Mouse (Mus musculus) limb, embryonic 14.5 days (tissue): ENCODE data around the gene Gemin6. TPM values are rescaled to one million over a fixed set of nuclear protein-coding genes. Genes with fewer than 3 reads are reported as not detected.
A peak's percentile ranks its signal among the peaks of the same experiment; 100 is the strongest.
"Not testable (repeated sequence)": the region's sequence is repeated elsewhere in the genome, so short reads cannot be mapped to it uniquely, and the experiment has no call there.

Source experiments
- ATAC-seq: fragments of 200-750 bp; cut with Nextera tagmentation; 2 replicates; pipeline ENCODE4 v1.8.0; 2017; ENCODE audit warnings: low read depth, moderate number of reproducible peaks, moderate TSS enrichment; ENCODE audit not compliant: low FRiP score
- DNase-seq: peaks from one replicate; pipeline ENCODE4 v3.0.0-alpha.2; 2015; ENCODE audit warnings: low spot score
- H3K27ac ChIP-seq: fragments of 300-500 bp; sonication (generic); replicated peaks from 2 replicates; pipeline ENCODE4 v1.5.1; 2014; ENCODE audit warnings: low read depth, mild to moderate bottlenecking, low read length, moderate library complexity, mixed read lengths
- H3K27me3 ChIP-seq: fragments of 300-500 bp; sonication (generic); 2 replicates; pipeline ENCODE4 v1.6.1; 2014; ENCODE audit warnings: low read length, mixed read lengths; ENCODE audit not compliant: control insufficient read depth, insufficient read depth
- H3K36me3 ChIP-seq: fragments of 300-500 bp; sonication (generic); 2 replicates; pipeline ENCODE4 v1.6.1; 2014; ENCODE audit warnings: mild to moderate bottlenecking, low read length, moderate library complexity, mixed read lengths; ENCODE audit not compliant: control insufficient read depth, insufficient read depth
- H3K4me1 ChIP-seq: fragments of 300-500 bp; sonication (generic); 2 replicates; pipeline ENCODE4 v1.6.1; 2014; ENCODE audit warnings: antibody characterized with exemption, low read length, mixed read lengths; ENCODE audit not compliant: control insufficient read depth, insufficient read depth
- H3K4me2 ChIP-seq: fragments of 300-500 bp; sonication (generic); replicated peaks from 2 replicates; pipeline ENCODE4 v1.6.1; 2014; ENCODE audit warnings: low read depth, mild to moderate bottlenecking, low read length, moderate library complexity; ENCODE audit not compliant: severe bottlenecking
- H3K4me3 ChIP-seq: fragments of 300-500 bp; sonication (generic); replicated peaks from 2 replicates; pipeline ENCODE4 v1.5.1; 2014; ENCODE audit warnings: low read length
- H3K9ac ChIP-seq: fragments of 300-500 bp; sonication (generic); 2 replicates; pipeline ENCODE4 v1.6.1; 2014; ENCODE audit warnings: mild to moderate bottlenecking, low read depth, low read length, moderate library complexity; ENCODE audit not compliant: severe bottlenecking
- H3K9me3 ChIP-seq: fragments of 300-500 bp; sonication (generic); 2 replicates; pipeline ENCODE4 v1.6.1; 2016; ENCODE audit warnings: low read length; ENCODE audit not compliant: control insufficient read depth
- POLR2A ChIP-seq: fragments of 200-500 bp; IDR thresholded peaks from 2 replicates; pipeline ENCODE4 v1.8.0; 2012; ENCODE audit warnings: inconsistent platforms, mild to moderate bottlenecking, moderate library complexity, borderline replicate concordance; ENCODE audit not compliant: insufficient read depth, insufficient read length; ENCODE audit errors: extremely low read depth
- WGBS: fragments of 180-500 bp; shearing (Covaris S2); extraction: QIAGEN DNeasy Blood & Tissue Kit; methylation state at CpG from one replicate; pipeline ENCODE4 v1.1.7; 2014; 5-methylcytosine and 5-hydroxymethylcytosine counted together
- polyA plus RNA-seq, 2 experiments: library from polyadenylated mRNA; depleted of rRNA in 1 of 2; stranded (reverse) in 1 of 2; unstranded in 1 of 2; fragments of >200 nt; fragmentation: Nextera tagmentation in 1 of 2; extraction: Ambion mirVana in 1 of 2; gene quantifications; 2 replicates each; pipeline versions ENCODE4 v1.2.1 to v1.2.3; 2012 to 2014

Gene Gemin6
- polyA plus RNA-seq, 2 experiments = 16.7 to 34.7 TPM

GRCm38 (mm10) chr17:80206301-80206670 lies 18.0 kb upstream of the Gemin6 start:
- H3K27me3 ChIP-seq = no peaks in the 10 kb centered on the region
- peaks cover 12% of the 10 kb centered on the region for H3K4me1 ChIP-seq
- H3K4me2 ChIP-seq = peak overlapping the region; percentile 62
- WGBS = 0% methylated on average over 36 of the region's 36 CpGs
- ATAC-seq = peak; percentile 8; the same call in 1 of the 2 replicates
- H3K9ac ChIP-seq = peak overlapping the region; percentile 99
- H3K36me3 ChIP-seq = peaks cover 39% of the 10 kb centered on the region
- H3K9me3 ChIP-seq = no peaks in the 10 kb centered on the region
- peak overlapping the region; percentile 99 for H3K27ac ChIP-seq
- peak overlapping the region; percentile 89 for H3K4me3 ChIP-seq
- peak; percentile 25 for DNase-seq
- no peak for TF ChIP-seq POLR2A

DNA sequence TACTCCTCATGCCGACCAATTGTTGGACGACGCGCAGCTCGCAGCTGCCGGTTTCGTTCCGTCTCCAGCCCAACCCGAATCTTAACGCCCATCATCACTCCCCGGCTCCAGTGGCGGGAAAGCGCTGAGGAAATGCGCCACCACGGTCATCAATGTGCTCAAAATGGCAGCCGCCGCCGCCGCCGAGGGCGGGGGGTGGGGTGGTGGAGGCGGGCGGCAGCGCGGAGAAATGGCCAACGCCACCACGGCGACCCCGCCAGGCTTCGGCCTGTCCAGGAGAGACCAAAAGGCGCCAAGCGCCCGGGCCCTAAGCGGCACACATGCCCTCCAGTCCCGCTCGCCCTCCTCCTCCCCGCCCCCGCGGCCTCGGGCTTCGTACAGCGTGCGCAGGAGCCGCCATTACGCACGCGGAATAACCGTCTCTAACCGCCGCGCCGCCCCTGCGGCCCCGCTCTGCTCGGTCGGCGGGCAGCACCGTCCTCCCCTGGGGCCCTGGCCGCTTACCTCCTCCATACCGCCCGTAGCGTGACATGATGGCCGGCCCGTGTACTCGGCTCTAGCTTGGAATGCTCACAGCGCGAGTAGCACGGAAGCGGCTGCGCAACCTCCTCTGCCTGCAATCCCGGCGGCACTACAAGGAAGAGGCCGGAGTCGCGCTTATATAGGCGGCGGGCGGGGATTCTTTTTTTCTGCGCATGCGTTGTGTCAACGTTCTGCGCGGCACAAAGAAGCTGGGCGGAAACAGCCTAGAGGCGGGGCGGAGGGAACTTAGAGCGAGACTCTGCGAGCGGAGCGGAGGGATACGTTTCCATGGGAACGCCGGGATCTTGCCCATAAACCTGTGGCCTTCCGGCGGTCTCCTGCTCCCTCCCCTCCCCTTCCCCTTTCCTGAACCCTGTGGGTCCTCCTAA lies 17.3 kb upstream of the Gemin6 start, which contains the start of the genes Srsf7 and Ttc39d:
Gene Srsf7 (minus strand): TSS at position 637 of the 911 bp plus-strand sequence.
Gene Ttc39d (plus strand): TSS at position 790 of the 911 bp plus-strand sequence.
- TF ChIP-seq POLR2A = peak; percentile 100
- no peaks in the 10 kb centered on the region for H3K27me3 ChIP-seq
- ATAC-seq (peak; percentile 96), DNase-seq (peak; percentile 99)
- peak within 1 kb of the TSS; percentile 99 for H3K27ac ChIP-seq
- H3K4me1 ChIP-seq = peaks cover 12% of the 10 kb centered on the region
- H3K4me3 ChIP-seq = peak within 1 kb of the TSS; percentile 89
- no peaks in the 10 kb centered on the region for H3K9me3 ChIP-seq
- peak within 1 kb of the TSS; percentile 62 for H3K4me2 ChIP-seq
- under 1% methylated on average over 79 of the region's 95 CpGs for WGBS
- peaks cover 33% of the 10 kb centered on the region for H3K36me3 ChIP-seq
- peak within 1 kb of the TSS; percentile 99 for H3K9ac ChIP-seq

DNA sequence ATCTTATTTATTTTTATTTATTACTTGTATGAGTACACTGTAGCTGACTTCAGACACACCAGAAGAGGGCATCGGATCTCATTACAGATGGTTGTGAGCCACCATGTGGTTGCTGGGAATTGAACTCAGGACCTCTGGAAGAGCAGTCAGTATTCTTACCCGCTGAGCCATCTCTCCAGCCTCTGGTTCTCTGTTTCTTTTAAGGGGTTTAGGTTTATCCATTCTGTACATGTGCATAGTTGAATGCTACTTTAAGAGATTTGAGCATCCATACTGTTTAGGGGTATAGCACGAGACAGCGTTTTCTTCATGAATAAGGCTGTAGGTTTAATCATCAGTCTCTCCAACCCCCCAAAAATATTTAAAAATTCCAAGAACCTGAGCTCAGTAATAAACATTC lies 10.2 kb upstream of the Gemin6 start:
- not testable (repeated sequence) for H3K27ac ChIP-seq, H3K4me1 ChIP-seq, H3K4me2 ChIP-seq, H3K27me3 ChIP-seq, H3K9ac ChIP-seq, H3K36me3 ChIP-seq, DNase-seq, H3K9me3 ChIP-seq, H3K4me3 ChIP-seq, ATAC-seq
- 91% methylated on average over 4 of the region's 4 CpGs for whole genome bisulfite sequencing

- Histone ChIP-seq H3K9ac (no peak overlapping the region), H3K36me3 (no peaks in the 10 kb centered on the region), H3K4me2 (no peak overlapping the region), H3K4me3 (no peak overlapping the region), H3K27ac (no peak overlapping the region), H3K27me3 (no peaks in the 10 kb centered on the region), H3K4me1 (peaks cover 3% of the 10 kb centered on the region; the same call in 1 of the 2 replicates), H3K9me3 (no peaks in the 10 kb centered on the region)
- DNase-seq (no peak), ATAC-seq (no peak)
- WGBS = 61% methylated on average over 2 of the region's 2 CpGs
- TF ChIP-seq POLR2A = no peak
Measured at GRCm38 (mm10) chr17:80220131-80220530, 4.1 kb upstream of the Gemin6 start.

DNA sequence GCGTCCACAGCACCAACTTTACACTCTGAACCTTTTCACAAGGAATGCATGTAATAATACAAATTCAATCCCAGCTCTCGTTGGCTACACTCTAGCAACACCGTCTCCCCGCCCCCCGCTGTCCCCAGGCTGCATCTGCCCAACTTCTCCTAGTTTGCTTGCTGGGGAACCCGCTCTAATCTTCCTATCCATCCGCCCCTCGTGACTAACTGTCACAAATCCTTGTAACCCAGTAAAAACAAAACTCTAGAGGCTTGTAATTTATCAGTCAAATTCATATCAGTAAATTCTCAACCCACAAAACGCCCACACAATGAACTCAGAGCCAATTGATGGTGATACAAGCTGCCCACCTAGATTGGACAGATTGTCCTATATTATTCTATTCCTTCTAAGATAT lies 3.0 kb upstream of the Gemin6 start:
- no peak overlapping the region for H3K9ac ChIP-seq
- ATAC-seq (no peak), DNase-seq (no peak)
- no peaks in the 10 kb centered on the region for H3K36me3 ChIP-seq
- H3K4me2 ChIP-seq = no peak overlapping the region
- no peak overlapping the region for H3K27ac ChIP-seq
- TF ChIP-seq POLR2A = no peak
- no peaks in the 10 kb centered on the region for H3K27me3 ChIP-seq
- 65% methylated on average over 9 of the region's 9 CpGs for WGBS
- H3K9me3 ChIP-seq = no peaks in the 10 kb centered on the region
- H3K4me3 ChIP-seq = no peak overlapping the region
- peaks cover 3% of the 10 kb centered on the region; the same call in 1 of the 2 replicates for H3K4me1 ChIP-seq
